Mouse (Mus musculus) sigmoid colon, adult 10 weeks (tissue): ENCODE results near the gene Snx3. TPM values are rescaled to one million over a fixed set of nuclear protein-coding genes. Genes with fewer than 3 reads are reported as not detected.

Source experiments
- polyA plus RNA-seq: library from polyadenylated mRNA; stranded (reverse); fragments of 350-450 nt; fragmentation: Illumina TruSeq; extraction: RNeasy Lipid Tissue Mini Kit (QIAGEN cat#74804); gene quantifications from one replicate; pipeline ENCODE4 v1.2.3, GENCODE M21; 2014; ENCODE audit warnings: low read depth, low replicate concordance

Snx3 gene
- 149 TPM for polyA plus RNA-seq

DNA sequence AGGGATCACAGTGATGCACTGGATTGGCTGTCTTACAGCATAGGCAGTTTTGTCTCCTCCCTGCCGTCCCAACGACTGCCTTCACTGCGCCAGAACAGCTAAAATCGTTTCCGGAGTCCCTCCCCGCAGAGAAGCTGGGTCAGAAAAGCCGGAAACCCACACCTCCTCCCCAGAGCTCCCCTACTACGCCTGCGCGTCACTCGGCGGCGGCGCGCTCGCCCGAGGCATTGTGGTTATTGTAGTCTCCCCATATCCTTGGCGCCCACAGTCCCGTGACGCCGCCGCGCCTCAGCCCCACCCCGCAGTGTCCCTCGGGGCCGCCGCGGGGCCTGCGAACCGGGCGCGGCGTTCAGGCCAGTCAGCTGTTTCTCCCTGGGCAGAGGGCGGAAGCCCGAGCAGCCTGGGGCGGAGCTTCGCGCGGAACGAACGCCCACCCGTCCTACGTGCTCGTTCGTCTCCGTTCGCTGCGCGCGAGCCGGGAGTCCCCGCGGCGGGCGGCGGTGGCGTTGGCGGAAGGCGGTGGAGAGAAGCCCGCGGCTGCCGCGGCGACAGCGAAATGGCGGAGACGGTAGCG, at the start of gene Snx3:
Snx3 (plus strand) TSS at position 256 of the 574 bp plus-strand sequence.

DNA sequence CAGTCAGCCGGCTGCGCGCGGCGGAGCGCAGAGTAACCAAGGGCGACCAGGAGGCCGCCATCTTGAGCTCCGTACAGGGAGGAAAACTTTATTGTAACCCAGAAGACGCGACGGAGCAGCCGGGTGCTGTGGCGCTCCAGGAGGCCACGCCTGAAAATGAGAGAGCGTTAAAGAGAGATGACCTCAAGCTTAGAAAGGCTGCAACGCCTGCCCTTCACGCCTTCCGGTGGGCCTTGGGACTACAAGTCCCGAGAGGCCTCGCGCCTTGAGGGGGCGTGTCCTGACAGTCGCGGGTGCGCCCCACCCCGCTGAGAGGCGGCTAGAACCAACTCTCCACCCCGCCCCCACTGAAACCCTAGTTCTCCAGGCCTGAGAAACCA, 23.5 kb upstream of the Snx3 start, which contains the start of gene Afg1l:
Afg1l (minus strand) TSS at position 225 of the 380 bp plus-strand sequence.

DNA sequence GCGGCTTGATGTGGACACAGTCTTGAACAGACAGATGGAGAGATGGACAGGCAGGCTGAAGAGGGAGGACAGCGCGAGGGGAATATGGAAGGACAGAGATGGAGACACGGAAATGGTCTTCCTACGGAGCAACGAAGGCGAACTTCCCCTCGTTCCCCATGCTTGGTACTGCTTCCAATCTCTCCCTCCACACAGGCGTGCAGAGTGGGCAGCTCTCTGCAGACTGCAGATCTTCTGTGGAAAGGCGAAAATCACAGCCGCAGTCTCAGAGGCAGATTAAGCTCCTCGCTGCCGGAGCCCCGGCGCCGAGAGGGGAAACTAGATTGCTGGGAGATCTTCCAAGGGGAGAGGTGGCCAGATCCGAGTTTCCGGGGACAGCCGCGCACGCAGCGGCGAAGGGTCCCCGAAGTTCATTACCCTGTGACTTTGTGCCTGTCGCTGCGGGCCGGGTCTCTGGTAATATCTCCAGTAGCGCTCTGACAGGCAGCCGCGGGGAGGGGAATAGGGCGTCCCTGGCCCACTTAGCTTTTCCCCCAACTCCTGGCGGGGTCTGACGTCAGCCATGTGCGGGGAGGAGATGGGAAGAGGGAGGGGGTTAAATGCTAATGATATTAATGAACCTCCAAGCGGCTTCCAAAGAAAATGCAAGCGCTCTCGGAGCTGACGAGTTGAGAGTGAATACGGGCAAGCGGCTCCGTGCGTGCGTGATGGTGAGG, 81.5 kb downstream of the Snx3 start, which contains the start of the genes Nr2e1 and Ostm1:
Nr2e1 (minus strand) TSS at position 476 of the 716 bp plus-strand sequence.
Ostm1 (plus strand) TSS at position 666 of the 716 bp plus-strand sequence.

Other genes with a start within 250 kb of the Snx3 start
- 52.2 TPM for gene Foxo3, start 225.3 kb upstream of the Snx3 start, polyA plus RNA-seq
- 14.9 TPM for gene Afg1l, start 23.5 kb upstream of the Snx3 start, polyA plus RNA-seq
- not detected for gene Nr2e1, start 81.6 kb downstream of the Snx3 start, polyA plus RNA-seq
- 46.9 TPM for gene Ostm1, start 81.8 kb downstream of the Snx3 start, polyA plus RNA-seq